Mouse (Mus musculus) embryonic facial prominence, embryonic 13.5 days (tissue): ENCODE results near the gene Zbtb9. TPM values are rescaled to one million over a fixed set of nuclear protein-coding genes. Genes with fewer than 3 reads are reported as not detected.

ENCODE experiments used
- ATAC-seq: fragments of 200-750 bp; cut with Nextera tagmentation; 2 replicates; pipeline ENCODE4 v1.8.0; 2017; ENCODE audit warnings: low read depth; ENCODE audit not compliant: insufficient number of reproducible peaks, insufficient read depth, low FRiP score, low TSS enrichment
- H3K27ac ChIP-seq: fragments of 300-500 bp; sonication (generic); 2 replicates; pipeline ENCODE4 v1.5.1; 2015; ENCODE audit warnings: moderate library complexity, mild to moderate bottlenecking, inconsistent platforms
- H3K27me3 ChIP-seq: fragments of 300-500 bp; sonication (generic); 2 replicates; pipeline ENCODE4 v1.6.1; 2015; ENCODE audit warnings: mild to moderate bottlenecking, inconsistent platforms
- H3K36me3 ChIP-seq: fragments of 300-500 bp; sonication (generic); 2 replicates; pipeline ENCODE4 v1.6.1; 2015; ENCODE audit warnings: mild to moderate bottlenecking, inconsistent platforms
- H3K4me1 ChIP-seq: fragments of 300-500 bp; sonication (generic); 2 replicates; pipeline ENCODE4 v1.6.1; 2015; ENCODE audit warnings: inconsistent platforms
- H3K4me2 ChIP-seq: fragments of 300-500 bp; sonication (generic); 2 replicates; pipeline ENCODE4 v1.6.1; 2015; ENCODE audit warnings: moderate library complexity, mild to moderate bottlenecking, inconsistent platforms
- H3K4me3 ChIP-seq: fragments of 300-500 bp; sonication (generic); 2 replicates; pipeline ENCODE4 v1.5.1; 2015; ENCODE audit warnings: mild to moderate bottlenecking, inconsistent platforms
- H3K9ac ChIP-seq: fragments of 300-500 bp; sonication (generic); 2 replicates; pipeline ENCODE4 v1.6.1; 2015; ENCODE audit warnings: mild to moderate bottlenecking, inconsistent platforms
- H3K9me3 ChIP-seq: fragments of 300-500 bp; sonication (generic); 2 replicates; pipeline ENCODE4 v1.6.1; 2016; ENCODE audit warnings: inconsistent platforms
- WGBS: fragments of 180-500 bp; shearing (Covaris S2); methylation state at CpG from one replicate; pipeline ENCODE4 v1.1.7; 2015; ENCODE audit warnings: mixed read lengths; 5-methylcytosine and 5-hydroxymethylcytosine counted together
- polyA plus RNA-seq: library from polyadenylated mRNA; unstranded; fragments of >200 nt; fragmentation: Nextera tagmentation; extraction: Ambion mirVana; gene quantifications from 2 replicates; pipeline ENCODE4 v1.2.1, GENCODE M21; 2015

Zbtb9 gene
- polyA plus RNA-seq, 1 experiment from 2014 or later = 16.1 TPM

DNA sequence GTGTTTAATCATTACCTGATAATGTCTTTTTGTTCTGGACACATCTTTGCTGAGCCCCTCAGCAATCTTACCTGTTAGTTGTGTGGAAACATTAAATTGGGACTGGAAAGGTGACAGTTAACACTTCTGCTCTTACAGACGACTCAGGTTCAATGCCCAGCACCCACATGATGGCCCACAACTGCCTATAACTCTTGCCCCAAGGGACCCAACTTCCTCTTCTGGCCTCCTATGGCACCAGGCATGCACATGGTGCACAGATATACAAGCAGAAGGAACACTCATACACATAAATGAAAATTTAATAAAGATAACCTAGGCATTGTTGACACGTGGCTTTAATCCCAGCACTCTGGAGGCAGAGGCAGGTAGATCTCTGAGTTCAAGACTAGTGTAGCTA, 6.5 kb downstream of the Zbtb9 start:
- peaks cover 20% of the 10 kb centered on the region for H3K4me1 ChIP-seq
- no peak overlapping the region for H3K4me3 ChIP-seq
- peaks cover 60% of the 10 kb centered on the region for H3K36me3 ChIP-seq
- no peak overlapping the region for H3K9ac ChIP-seq
- no peak overlapping the region for H3K4me2 ChIP-seq
- no peaks in the 10 kb centered on the region for H3K9me3 ChIP-seq
- H3K27ac ChIP-seq = no peak overlapping the region
- ATAC-seq = no peak
- 80% methylated on average over 2 of the region's 2 CpGs for WGBS
- H3K27me3 ChIP-seq = no peaks in the 10 kb centered on the region

DNA sequence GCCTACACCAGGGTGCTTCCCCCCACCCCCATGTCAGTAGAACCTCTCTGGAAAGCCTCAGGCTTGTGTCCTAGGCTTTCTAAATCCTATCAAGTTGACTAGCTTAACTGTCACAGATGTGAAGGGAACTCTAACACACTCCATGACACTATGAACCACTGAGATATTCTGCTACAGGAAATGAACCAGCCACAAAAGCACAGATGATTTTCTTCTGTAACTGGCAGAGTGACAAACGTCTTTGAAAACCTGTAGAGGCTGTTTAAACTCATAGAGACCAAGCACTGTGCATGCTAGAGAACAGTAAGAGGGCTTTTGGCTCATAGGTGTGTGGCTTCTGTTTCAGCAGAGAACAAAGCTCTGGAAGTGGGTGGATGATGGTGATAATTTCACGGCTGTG, 8.1 kb downstream of the Zbtb9 start:
- Histone ChIP-seq H3K36me3 (peaks cover 44% of the 10 kb centered on the region), H3K4me2 (no peak overlapping the region)
- 75% methylated on average over 2 of the region's 2 CpGs for WGBS

GRCm38 (mm10) chr17:26983382-26983781, 10.4 kb downstream of the Zbtb9 start:
- Histone ChIP-seq H3K4me1 (no peaks in the 10 kb centered on the region), H3K9me3 (no peaks in the 10 kb centered on the region), H3K9ac (no peak overlapping the region), H3K4me2 (no peak overlapping the region), H3K36me3 (peaks cover 21% of the 10 kb centered on the region), H3K4me3 (no peak overlapping the region), H3K27ac (no peak overlapping the region), H3K27me3 (no peaks in the 10 kb centered on the region)
- WGBS = 93% methylated on average over 4 of the region's 4 CpGs
- ATAC-seq = no peak

More for the DNA sequence above, 8.1 kb downstream of the Zbtb9 start:
- Histone ChIP-seq H3K4me3 (no peak overlapping the region), H3K27ac (no peak overlapping the region), H3K4me1 (peaks cover 8% of the 10 kb centered on the region), H3K27me3 (no peaks in the 10 kb centered on the region), H3K9me3 (no peaks in the 10 kb centered on the region), H3K9ac (no peak overlapping the region)
- no peak for ATAC-seq

DNA sequence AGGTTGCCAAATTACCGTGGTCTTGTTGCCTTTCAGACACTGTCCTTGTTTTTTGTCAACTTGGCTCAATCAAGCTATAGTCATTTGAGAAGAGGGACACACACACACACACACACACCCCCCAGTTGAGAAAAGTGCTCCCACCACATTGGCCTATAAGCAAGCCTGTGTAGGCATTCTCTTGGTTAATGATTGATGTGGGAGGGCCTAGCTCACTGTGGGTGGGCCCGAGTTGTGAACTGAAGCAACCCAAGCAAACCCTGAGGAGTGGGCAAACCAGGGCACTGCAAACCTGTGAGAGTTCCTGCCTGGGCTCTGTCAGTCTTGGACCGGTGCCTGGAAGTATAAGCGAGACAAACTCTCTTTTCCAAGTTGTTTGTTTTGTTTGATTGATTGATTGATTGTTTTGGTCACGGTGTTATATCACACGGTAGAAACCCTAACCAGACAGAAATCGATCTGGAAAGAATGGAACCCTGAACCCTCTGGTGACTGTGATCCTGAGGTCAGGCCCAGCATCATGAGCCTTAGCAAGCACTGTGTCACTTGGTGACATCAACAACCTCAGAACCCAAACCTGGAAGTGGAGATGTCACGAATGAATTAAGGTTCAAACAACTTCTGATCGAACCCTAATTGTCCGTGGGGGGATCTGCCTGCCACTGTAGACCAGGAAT, 12.7 kb downstream of the Zbtb9 start:
- Histone ChIP-seq H3K36me3 (peaks cover 3% of the 10 kb centered on the region; the same call in 1 of the 2 replicates), H3K27me3 (no peaks in the 10 kb centered on the region), H3K9me3 (no peaks in the 10 kb centered on the region), H3K9ac (no peak overlapping the region), H3K4me3 (no peak overlapping the region), H3K4me2 (no peak overlapping the region), H3K27ac (no peak overlapping the region), H3K4me1 (no peaks in the 10 kb centered on the region)
- ATAC-seq = no peak
- WGBS = 85% methylated on average over 10 of the region's 10 CpGs

GRCm38 (mm10) chr17:26990521-26990920, 17.6 kb downstream of the Zbtb9 start:
- ATAC-seq = no peak

DNA sequence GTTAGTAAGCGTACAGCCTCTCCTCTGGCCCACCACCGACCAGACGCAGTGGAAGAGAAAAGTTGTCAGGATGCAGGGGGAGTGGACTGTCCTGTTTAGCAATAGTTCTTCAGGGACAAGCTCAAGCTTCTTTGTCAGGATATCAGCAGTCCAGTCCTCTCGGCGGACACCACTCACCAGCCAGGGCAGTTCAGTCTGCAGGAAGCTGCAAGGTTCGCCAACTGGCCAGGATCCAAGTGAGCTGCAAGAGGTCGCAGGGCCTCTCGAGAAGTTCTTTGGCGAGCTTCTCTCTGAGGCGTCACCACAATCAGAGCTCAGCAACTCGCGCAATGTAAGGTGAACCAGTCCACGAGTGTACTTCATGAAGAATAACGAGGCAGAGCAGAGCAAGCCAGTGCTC, 21.4 kb downstream of the Zbtb9 start:
- H3K9ac ChIP-seq = no peak overlapping the region
- H3K4me2 ChIP-seq = no peak overlapping the region
- 83% methylated on average over 14 of the region's 14 CpGs for WGBS
- H3K4me3 ChIP-seq = no peak overlapping the region
- 0 out of 2 replicates have a peak overlapping the region, but pooled peaks have one; percentile 4 for H3K27ac ChIP-seq
- H3K9me3 ChIP-seq = no peaks in the 10 kb centered on the region
- H3K27me3 ChIP-seq = no peaks in the 10 kb centered on the region
- ATAC-seq = no peak
- no peaks in the 10 kb centered on the region for H3K36me3 ChIP-seq
- H3K4me1 ChIP-seq = no peaks in the 10 kb centered on the region

More at GRCm38 (mm10) chr17:26990521-26990920, 17.6 kb downstream of the Zbtb9 start:
- Histone ChIP-seq H3K27ac (no peak overlapping the region), H3K4me1 (no peaks in the 10 kb centered on the region), H3K36me3 (no peaks in the 10 kb centered on the region), H3K9me3 (no peaks in the 10 kb centered on the region), H3K9ac (no peak overlapping the region), H3K4me2 (no peak overlapping the region), H3K4me3 (no peak overlapping the region), H3K27me3 (no peaks in the 10 kb centered on the region)

GRCm38 (mm10) chr17:26995006-26995405, 22.0 kb downstream of the Zbtb9 start:
- H3K27me3 ChIP-seq = no peaks in the 10 kb centered on the region
- H3K9me3 ChIP-seq = no peaks in the 10 kb centered on the region
- H3K4me3 ChIP-seq = no peak overlapping the region
- WGBS = 75% methylated on average over 6 of the region's 6 CpGs
- ATAC-seq = no peak
- no peaks in the 10 kb centered on the region for H3K4me1 ChIP-seq
- no peak overlapping the region for H3K4me2 ChIP-seq
- no peak overlapping the region for H3K9ac ChIP-seq
- peak overlapping the region; percentile 48; the same call in 1 of the 2 replicates for H3K27ac ChIP-seq
- no peaks in the 10 kb centered on the region for H3K36me3 ChIP-seq

- no peak overlapping the region for H3K4me2 ChIP-seq
- no peaks in the 10 kb centered on the region for H3K36me3 ChIP-seq
- WGBS = 59% methylated on average over 8 of the region's 8 CpGs
- H3K27me3 ChIP-seq = no peaks in the 10 kb centered on the region
- no peak; the same call in 1 of the 2 replicates for ATAC-seq
- H3K9ac ChIP-seq = no peak overlapping the region
- no peak overlapping the region for H3K27ac ChIP-seq
- no peaks in the 10 kb centered on the region for H3K9me3 ChIP-seq
- H3K4me1 ChIP-seq = 0 out of 2 replicates have a peak, but pooled peaks cover 4% of the 10 kb centered on the region
- H3K4me3 ChIP-seq = no peak overlapping the region
These were observed 22.6 kb downstream of the Zbtb9 start for GRCm38 (mm10) chr17:26995562-26995961.

DNA sequence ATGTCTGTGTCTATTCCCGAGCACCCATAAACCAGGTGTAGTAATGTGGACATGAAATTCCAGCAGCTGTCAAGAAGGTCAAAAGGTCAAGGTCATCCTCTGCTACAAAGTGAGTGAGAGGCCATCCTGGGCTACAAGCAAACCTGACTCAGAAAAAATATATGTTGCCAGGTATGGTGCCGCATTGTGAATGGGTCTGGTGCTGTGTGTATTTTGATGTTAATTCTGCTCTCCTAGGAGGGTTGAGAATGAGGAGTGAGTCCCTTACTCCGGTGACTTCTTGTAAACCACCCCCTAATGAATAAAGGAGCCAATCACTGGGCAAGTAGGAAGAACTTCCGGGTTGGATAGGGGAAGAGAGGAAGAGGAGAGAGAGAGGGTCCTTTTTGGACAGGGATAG, 24.7 kb downstream of the Zbtb9 start:
- no peaks in the 10 kb centered on the region for H3K27me3 ChIP-seq
- no peak overlapping the region for H3K27ac ChIP-seq
- 77% methylated on average over 4 of the region's 4 CpGs for WGBS
- no peak overlapping the region for H3K9ac ChIP-seq
- H3K4me1 ChIP-seq = 0 out of 2 replicates have a peak, but pooled peaks cover 4% of the 10 kb centered on the region
- H3K4me2 ChIP-seq = no peak overlapping the region
- H3K36me3 ChIP-seq = no peaks in the 10 kb centered on the region
- no peak for ATAC-seq
- no peak overlapping the region for H3K4me3 ChIP-seq
- H3K9me3 ChIP-seq = no peaks in the 10 kb centered on the region

DNA sequence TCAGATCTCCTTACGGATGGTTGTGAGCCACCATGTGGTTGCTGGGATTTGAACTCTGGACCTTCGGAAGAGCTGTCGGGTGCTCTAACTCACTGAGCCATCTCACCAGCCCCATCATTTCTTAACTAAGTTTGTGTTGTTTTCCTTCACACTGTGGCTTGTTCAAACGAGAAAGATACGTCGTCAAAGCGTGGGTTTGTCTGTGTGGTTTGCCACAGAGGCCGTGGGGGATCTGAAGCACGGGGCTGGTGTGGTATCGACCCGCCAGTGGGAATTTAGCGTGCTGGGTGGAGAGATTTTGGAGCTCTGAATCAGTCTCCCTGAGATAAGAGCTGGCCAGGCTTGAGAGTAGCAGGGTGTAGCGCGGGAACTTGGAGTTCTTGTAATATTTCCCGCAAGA, 25.3 kb downstream of the Zbtb9 start:
- WGBS = 89% methylated on average over 15 of the region's 15 CpGs
- ATAC-seq = no peak

GRCm38 (mm10) chr17:26999996-27000395, 27.0 kb downstream of the Zbtb9 start:
- H3K27me3 ChIP-seq = no peaks in the 10 kb centered on the region
- H3K9ac ChIP-seq = no peak overlapping the region
- no peak for ATAC-seq

More for the DNA sequence above, 25.3 kb downstream of the Zbtb9 start:
- H3K9ac ChIP-seq = no peak overlapping the region
- H3K36me3 ChIP-seq = no peaks in the 10 kb centered on the region
- H3K9me3 ChIP-seq = no peaks in the 10 kb centered on the region
- no peaks in the 10 kb centered on the region for H3K27me3 ChIP-seq
- no peak overlapping the region for H3K4me3 ChIP-seq
- H3K27ac ChIP-seq = no peak overlapping the region
- 0 out of 2 replicates have a peak, but pooled peaks cover 4% of the 10 kb centered on the region for H3K4me1 ChIP-seq
- no peak overlapping the region for H3K4me2 ChIP-seq

DNA sequence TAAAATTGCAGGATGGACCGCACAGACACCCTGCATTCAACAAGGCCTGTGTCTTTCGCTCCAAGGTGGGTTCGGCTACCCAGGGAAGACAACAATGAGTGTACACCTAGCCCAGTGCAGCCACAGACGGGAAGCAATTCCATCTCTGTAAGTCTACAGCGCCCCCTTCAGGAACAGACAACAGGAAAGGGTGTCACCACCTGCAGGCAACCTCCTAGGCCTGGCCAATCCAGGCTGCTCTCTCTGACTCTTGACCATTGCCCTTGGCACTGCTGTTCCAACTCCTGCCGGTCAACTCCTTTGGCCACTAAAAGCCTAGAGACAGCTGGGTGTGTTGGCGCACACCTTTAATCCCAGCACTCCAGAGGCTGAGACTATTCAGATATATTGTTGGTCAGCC, 28.2 kb downstream of the Zbtb9 start:
- Histone ChIP-seq H3K27me3 (no peaks in the 10 kb centered on the region), H3K4me2 (no peak overlapping the region), H3K4me1 (0 out of 2 replicates have a peak, but pooled peaks cover 4% of the 10 kb centered on the region), H3K4me3 (no peak overlapping the region), H3K9ac (no peak overlapping the region), H3K27ac (no peak overlapping the region), H3K36me3 (no peaks in the 10 kb centered on the region), H3K9me3 (no peaks in the 10 kb centered on the region)
- WGBS = 79% methylated on average over 7 of the region's 7 CpGs
- no peak for ATAC-seq

More at GRCm38 (mm10) chr17:26999996-27000395, 27.0 kb downstream of the Zbtb9 start:
- Histone ChIP-seq H3K4me1 (0 out of 2 replicates have a peak, but pooled peaks cover 4% of the 10 kb centered on the region), H3K27ac (no peak overlapping the region), H3K4me2 (no peak overlapping the region), H3K36me3 (no peaks in the 10 kb centered on the region), H3K9me3 (no peaks in the 10 kb centered on the region), H3K4me3 (no peak overlapping the region)
- WGBS = 73% methylated on average over 12 of the region's 12 CpGs
